Mouse (Mus musculus): ENCODE measurements around the gene Fzd10. TPM values are rescaled to one million over a fixed set of nuclear protein-coding genes. Genes with fewer than 3 reads are reported as not detected.

The Fzd10 gene
- total RNA-seq, 2 experiments from 2014 or later, result 0.54 to 0.58 TPM

- no peak for DNase-seq (ENCODE audit: low spot score in 2 of 2)
Observed at GRCm38 (mm10) chr5:128601036-128602019, 684 bp downstream of the Fzd10 start.

- DNase-seq (ENCODE audit: low spot score in 2 of 2), result no peak
Observed at GRCm38 (mm10) chr5:128603693-128604092, 3.0 kb downstream of the Fzd10 start.

- DNase-seq (ENCODE audit: low spot score in 2 of 2), result no peak
Observed at GRCm38 (mm10) chr5:128606596-128606995, 6.0 kb downstream of the Fzd10 start.

GRCm38 (mm10) chr5:128609091-128609490 is 8.4 kb downstream of the Fzd10 start:
- DNase-seq (ENCODE audit: low spot score in 2 of 2), result no peak

- no peak for DNase-seq (ENCODE audit: low spot score in 2 of 2)
Observed at GRCm38 (mm10) chr5:128617621-128618020, 17.0 kb downstream of the Fzd10 start.

DNA sequence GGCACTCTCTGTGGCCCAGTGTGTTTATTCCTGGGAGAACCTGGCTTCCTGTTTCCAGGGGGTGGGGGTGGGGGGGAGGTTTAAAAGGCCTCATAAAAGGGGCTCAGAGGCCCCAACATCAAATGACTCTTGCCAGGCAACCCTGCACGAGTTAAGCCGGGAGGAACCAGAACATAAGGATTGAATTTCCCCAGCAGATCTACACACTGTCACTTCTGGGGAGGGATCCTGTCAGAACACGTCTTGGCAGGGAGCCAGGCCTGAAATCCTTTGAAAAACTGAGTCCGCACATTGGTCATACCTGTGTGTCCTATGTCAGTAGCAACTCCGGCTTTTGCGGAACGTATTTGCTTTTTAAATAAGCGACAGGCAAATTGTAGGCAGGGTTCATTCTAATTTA is 19.3 kb downstream of the Fzd10 start:
- DNase-seq (ENCODE audit: low spot score in 2 of 2), result no peak

DNA sequence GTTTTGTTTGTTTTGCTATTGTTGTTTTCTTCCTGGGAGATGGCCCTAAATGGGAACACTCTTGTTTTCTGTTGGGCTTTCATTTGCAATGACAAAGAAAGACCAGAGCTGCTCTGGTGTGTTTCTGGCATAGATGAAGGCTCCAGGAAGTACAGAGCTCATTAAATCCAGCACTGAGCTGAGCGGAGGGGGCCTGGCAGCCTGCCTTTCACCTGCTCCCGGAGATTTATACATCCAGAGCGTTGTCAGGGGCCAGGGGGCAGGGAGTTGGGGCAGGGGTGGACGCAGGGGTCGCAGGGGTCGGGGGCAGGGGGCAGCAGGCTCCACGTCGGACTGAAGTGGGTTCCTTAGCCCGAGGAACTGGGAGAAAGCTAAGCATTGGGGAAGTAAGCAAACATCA is 19.8 kb downstream of the Fzd10 start:
- DNase-seq (ENCODE audit: low spot score in 2 of 2), result no peak

- no peak for DNase-seq (ENCODE audit: low spot score in 2 of 2)
Observed at GRCm38 (mm10) chr5:128627763-128628162, 27.1 kb downstream of the Fzd10 start.

DNA sequence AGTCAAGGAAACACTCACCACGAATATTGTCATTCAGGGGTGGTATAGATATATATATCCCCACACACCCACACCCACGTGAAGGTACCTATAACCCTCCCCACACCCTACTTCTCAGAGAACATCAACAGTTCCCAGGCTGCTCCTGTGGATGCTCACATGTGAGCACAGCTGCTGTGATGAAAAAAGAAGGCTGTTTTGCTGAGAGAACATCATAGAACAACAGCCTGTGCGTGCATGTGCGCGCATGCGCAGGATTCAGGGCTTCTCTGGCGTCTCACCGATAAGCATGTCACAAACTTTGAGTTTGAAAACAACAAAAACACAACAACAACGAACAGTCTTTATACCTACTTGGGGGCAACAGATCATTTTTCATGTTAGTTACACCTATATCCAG is 36.0 kb downstream of the Fzd10 start:
- DNase-seq (ENCODE audit: low spot score in 2 of 2), result no peak

GRCm38 (mm10) chr5:128637071-128638015 is 36.7 kb downstream of the Fzd10 start:
- DNase-seq (ENCODE audit: low spot score in 2 of 2), result no peak

GRCm38 (mm10) chr5:128638716-128639115 is 38.1 kb downstream of the Fzd10 start:
- no peak for DNase-seq (ENCODE audit: low spot score in 2 of 2)

GRCm38 (mm10) chr5:128643065-128643464 is 42.4 kb downstream of the Fzd10 start:
- no peak for DNase-seq (ENCODE audit: low spot score in 2 of 2)

DNA sequence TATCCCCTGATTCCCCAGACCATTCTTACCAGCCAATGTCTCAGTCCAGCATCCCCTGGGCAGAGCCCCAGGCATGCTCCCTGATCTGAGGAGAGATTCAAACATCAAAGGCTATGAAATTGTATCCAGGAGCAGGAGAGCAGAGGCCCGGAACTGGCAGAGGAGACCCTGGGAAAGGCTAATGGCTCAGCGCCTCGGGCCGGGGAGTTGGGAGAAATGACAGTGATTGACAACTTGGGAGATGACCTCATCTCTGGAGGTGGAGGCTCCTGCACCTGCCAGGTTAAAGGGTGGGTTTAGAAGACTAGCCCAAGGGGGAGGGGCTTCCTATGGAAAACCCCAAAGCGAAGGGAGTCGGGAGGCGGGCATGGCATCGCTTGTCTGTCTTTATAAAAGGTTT is 45.1 kb downstream of the Fzd10 start:
- no peak for DNase-seq (ENCODE audit: low spot score in 2 of 2)

- DNase-seq (ENCODE audit: low spot score in 2 of 2), result no peak
Observed at GRCm38 (mm10) chr5:128646286-128646685, 45.6 kb downstream of the Fzd10 start.

GRCm38 (mm10) chr5:128647221-128647730 is 46.6 kb downstream of the Fzd10 start:
- no peak for DNase-seq (ENCODE audit: low spot score in 2 of 2)

GRCm38 (mm10) chr5:128649336-128649897 is 48.8 kb downstream of the Fzd10 start:
- no peak for DNase-seq (ENCODE audit: low spot score in 2 of 2)

Other genes starting within 250 kb of the Fzd10 start
- 10 to 100 TPM; 20.0 to 20.1 TPM for gene Tmem132d, start 167.8 kb upstream of the Fzd10 start, total RNA-seq (2021)
- gene Piwil1, start 101.7 kb downstream of the Fzd10 start, total RNA-seq (2021), result under 1 TPM; 0.13 to 0.20 TPM